Mouse (Mus musculus) lung, postnatal 0 days (tissue): Measurements from ENCODE around the gene Eif3f.

Experiments used
- CTCF ChIP-seq: IDR thresholded peaks from 2 replicates; pipeline ENCODE4 v1.5.1; 2016; ENCODE audit warnings: antibody characterized with exemption, mild to moderate bottlenecking
- EP300 ChIP-seq: IDR thresholded peaks from 2 replicates; pipeline ENCODE4 v1.6.1; 2016; ENCODE audit warnings: antibody characterized with exemption, mild to moderate bottlenecking, control low read depth

DNA sequence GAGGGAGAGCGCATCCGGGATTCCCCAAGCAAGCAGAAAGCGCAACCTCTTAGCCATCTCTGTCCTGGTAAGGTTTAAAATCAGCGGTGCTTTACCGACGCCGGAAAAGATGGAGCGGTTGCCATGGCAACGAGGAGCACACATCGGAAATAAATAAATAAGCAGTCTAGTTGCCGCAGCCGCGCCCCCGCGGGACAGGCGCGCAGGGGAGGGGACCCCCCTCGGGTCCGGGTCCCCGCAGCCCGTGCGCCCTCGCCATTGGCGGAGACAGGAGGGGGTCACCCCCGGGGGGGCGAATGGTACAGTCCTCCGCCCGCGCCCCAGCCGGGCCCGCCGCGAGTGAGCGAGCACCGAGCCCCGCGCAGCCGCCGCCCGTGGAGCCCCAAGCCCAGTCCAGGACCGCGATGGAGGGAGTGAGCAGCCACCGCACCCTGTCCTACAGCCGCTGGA lies 16.1 kb downstream of the Eif3f start, which contains the start of gene Tub:
- TF ChIP-seq CTCF (no peak), EP300 (no peak)
